7 mouse cellular contexts compared by ENCODE assay signal in genomic region chr14:34501447-34501803, GRCm38 (mm10). TPM values are rescaled to one million over a fixed set of nuclear protein-coding genes. Genes with fewer than 3 reads are reported as not detected.
DNase-seq lines count a peak whose midpoint lies in the region; ATAC-seq and TF ChIP-seq lines count a peak whose summit lies in the region.

No protein-coding gene starts in this region.

- WGBS in lung, postnatal 0 days = under 1% methylated on average over 16 of the region's 16 CpGs
- under 1% methylated on average over 16 of the region's 16 CpGs for WGBS in hindbrain, embryonic 14.5 days
- under 1% methylated on average over 16 of the region's 16 CpGs for WGBS in midbrain, embryonic 16.5 days

- H3K27ac ChIP-seq in lung, postnatal 0 days (ENCODE audit: low read length) = peak overlapping the region; percentile 97
- no peak overlapping the region for H3K27ac ChIP-seq in cortical plate, adult 2 months (ENCODE audit: insufficient read depth, low read length)
- H3K27ac ChIP-seq in hindbrain, embryonic 14.5 days = peak overlapping the region; percentile 97; the same call in 1 of the 2 replicates
- peak overlapping the region; percentile 93 for H3K27ac ChIP-seq in midbrain, embryonic 16.5 days (ENCODE audit: low read length)

- ATAC-seq in lung, postnatal 0 days = no peak
- no peak for ATAC-seq in hindbrain, embryonic 14.5 days (ENCODE audit: low FRiP score)
- no peak for ATAC-seq in midbrain, embryonic 16.5 days
- ATAC-seq in granulocyte monocyte progenitor cell, adult 5-6 weeks (replicated peaks; ENCODE audit: poor library complexity, severe bottlenecking) = no peak

- peaks cover 11% of the 10 kb centered on the region; the same call in 1 of the 2 replicates for H3K4me1 ChIP-seq in lung, postnatal 0 days (ENCODE audit: insufficient read depth, low read depth, low read length)
- peaks cover 5% of the 10 kb centered on the region; the same call in 1 of the 2 replicates for H3K4me1 ChIP-seq in cortical plate, adult 2 months (ENCODE audit: control insufficient read depth, insufficient read depth, low read length)
- H3K4me1 ChIP-seq in hindbrain, embryonic 14.5 days (replicated peaks; ENCODE audit: control insufficient read depth, insufficient read depth, low read length) = peaks cover 33% of the 10 kb centered on the region
- H3K4me1 ChIP-seq in midbrain, embryonic 16.5 days (ENCODE audit: control insufficient read depth, insufficient read depth, low read length) = peaks cover 25% of the 10 kb centered on the region

- TF ChIP-seq EP300 in lung, postnatal 0 days (IDR thresholded peaks at IDR 0.05) = no peak

- H3K4me3 ChIP-seq in lung, postnatal 0 days (ENCODE audit: low read depth, low read length) = peak overlapping the region; percentile 92
- H3K4me3 ChIP-seq in cortical plate, adult 2 months (ENCODE audit: insufficient read depth, low read length) = peak overlapping the region; percentile 81
- H3K4me3 ChIP-seq in hindbrain, embryonic 14.5 days (replicated peaks; ENCODE audit: low read length) = peak overlapping the region; percentile 96
- peak overlapping the region; percentile 96 for H3K4me3 ChIP-seq in midbrain, embryonic 16.5 days (ENCODE audit: low read depth, low read length)

- TF ChIP-seq CTCF in lung, postnatal 0 days (IDR thresholded peaks at IDR 0.05) = no peak
- no peak for TF ChIP-seq CTCF in cortical plate, adult 2 months (IDR thresholded peaks at IDR 0.05; ENCODE audit: extremely low read depth, insufficient read depth, low read length)

- no peaks in the 10 kb centered on the region for H3K36me3 ChIP-seq in lung, postnatal 0 days (ENCODE audit: insufficient read depth, low read length)
- H3K36me3 ChIP-seq in hindbrain, embryonic 14.5 days (replicated peaks; ENCODE audit: control insufficient read depth, insufficient read depth) = no peaks in the 10 kb centered on the region
- no peaks in the 10 kb centered on the region for H3K36me3 ChIP-seq in midbrain, embryonic 16.5 days (ENCODE audit: control insufficient read depth, insufficient read depth, low read length)

- H3K9me3 ChIP-seq in lung, postnatal 0 days (ENCODE audit: low read length) = no peaks in the 10 kb centered on the region
- H3K9me3 ChIP-seq in hindbrain, embryonic 14.5 days (ENCODE audit: control insufficient read depth, low read length) = no peaks in the 10 kb centered on the region
- H3K9me3 ChIP-seq in midbrain, embryonic 16.5 days (replicated peaks; ENCODE audit: control insufficient read depth, low read length, poor library complexity, severe bottlenecking) = no peaks in the 10 kb centered on the region

- peak overlapping the region; percentile 95 for H3K9ac ChIP-seq in lung, postnatal 0 days (replicated peaks; ENCODE audit: low read depth)
- peak overlapping the region; percentile 88 for H3K9ac ChIP-seq in hindbrain, embryonic 14.5 days
- peak overlapping the region; percentile 91 for H3K9ac ChIP-seq in midbrain, embryonic 16.5 days (ENCODE audit: low read depth, low read length)

- H3K4me2 ChIP-seq in lung, postnatal 0 days (replicated peaks; ENCODE audit: low read depth, low read length) = peak overlapping the region; percentile 86
- H3K4me2 ChIP-seq in hindbrain, embryonic 14.5 days (replicated peaks) = peak overlapping the region; percentile 74
- peak overlapping the region; percentile 86 for H3K4me2 ChIP-seq in midbrain, embryonic 16.5 days (ENCODE audit: low read length)

- no peaks in the 10 kb centered on the region for H3K27me3 ChIP-seq in lung, postnatal 0 days (replicated peaks; ENCODE audit: insufficient read depth, low read length)
- H3K27me3 ChIP-seq in hindbrain, embryonic 14.5 days (ENCODE audit: control insufficient read depth, insufficient read depth, low read length) = no peaks in the 10 kb centered on the region
- H3K27me3 ChIP-seq in midbrain, embryonic 16.5 days (ENCODE audit: control insufficient read depth, insufficient read depth, low read depth, low read length) = no peaks in the 10 kb centered on the region

- no peak for TF ChIP-seq POLR2A in cortical plate, adult 2 months (IDR thresholded peaks at IDR 0.05; ENCODE audit: extremely low read depth, insufficient read depth, low read length)

- peak; percentile 23 for DNase-seq in lung, postnatal 0 days (ENCODE audit: low spot score)
- DNase-seq in lung, postnatal 14 days = no peak
- DNase-seq in hindbrain, embryonic 14.5 days (ENCODE audit: low spot score) = no peak
- DNase-seq in adrenal gland, adult 8-10 months = no peak

RNA-seq across cellular contexts. Expression of gene Bmpr1a, which starts 1.7 kb away (rescaled TPM):
- polyA plus RNA-seq in lung, postnatal 0 days (2015; fragmentation: Nextera tagmentation; extraction: Ambion mirVana) = 19.6 and 20.8 TPM in 2 replicates
- 21.1 and 21.5 TPM in 2 replicates for polyA plus RNA-seq in cortical plate, adult 2 months (2012; rRNA removed)
- 25.7 and 26.3 TPM in 2 replicates for polyA plus RNA-seq in hindbrain, embryonic 14.5 days (2014; fragmentation: Nextera tagmentation; extraction: Ambion mirVana)
- 15.2 and 15.4 TPM in 2 replicates for polyA plus RNA-seq in midbrain, embryonic 16.5 days (2015; fragmentation: Nextera tagmentation; extraction: Ambion mirVana)
- total RNA-seq in granulocyte monocyte progenitor cell, adult 5-6 weeks (2014; fragmentation: Nextera tagmentation) = not detected in 2 replicates
- 0.04 and 0.46 TPM in 2 replicates for total RNA-seq in granulocyte monocyte progenitor cell, adult 5-6 weeks (2017)
- 10 to 100 TPM; 60.5 to 74.7 (median 67.1) TPM for total RNA-seq in adrenal gland, adult 8-10 months (2022)

RNA-seq across cellular contexts. Expression of gene 9230112D13Rik, which starts 21.2 kb away (rescaled TPM):
- not detected in 2 replicates for polyA plus RNA-seq in lung, postnatal 0 days (2015; fragmentation: Nextera tagmentation; extraction: Ambion mirVana)
- not detected in 2 replicates for polyA plus RNA-seq in cortical plate, adult 2 months (2012; rRNA removed)
- polyA plus RNA-seq in hindbrain, embryonic 14.5 days (2014; fragmentation: Nextera tagmentation; extraction: Ambion mirVana) = not detected in 2 replicates
- not detected in 2 replicates for polyA plus RNA-seq in midbrain, embryonic 16.5 days (2015; fragmentation: Nextera tagmentation; extraction: Ambion mirVana)
- not detected in 2 replicates for total RNA-seq in granulocyte monocyte progenitor cell, adult 5-6 weeks (2014; fragmentation: Nextera tagmentation)
- not detected in 2 replicates for total RNA-seq in granulocyte monocyte progenitor cell, adult 5-6 weeks (2017)
- total RNA-seq in adrenal gland, adult 8-10 months (2022) = not detected
